11 mouse cellular contexts compared by ENCODE assay signal in the genomic region with DNA sequence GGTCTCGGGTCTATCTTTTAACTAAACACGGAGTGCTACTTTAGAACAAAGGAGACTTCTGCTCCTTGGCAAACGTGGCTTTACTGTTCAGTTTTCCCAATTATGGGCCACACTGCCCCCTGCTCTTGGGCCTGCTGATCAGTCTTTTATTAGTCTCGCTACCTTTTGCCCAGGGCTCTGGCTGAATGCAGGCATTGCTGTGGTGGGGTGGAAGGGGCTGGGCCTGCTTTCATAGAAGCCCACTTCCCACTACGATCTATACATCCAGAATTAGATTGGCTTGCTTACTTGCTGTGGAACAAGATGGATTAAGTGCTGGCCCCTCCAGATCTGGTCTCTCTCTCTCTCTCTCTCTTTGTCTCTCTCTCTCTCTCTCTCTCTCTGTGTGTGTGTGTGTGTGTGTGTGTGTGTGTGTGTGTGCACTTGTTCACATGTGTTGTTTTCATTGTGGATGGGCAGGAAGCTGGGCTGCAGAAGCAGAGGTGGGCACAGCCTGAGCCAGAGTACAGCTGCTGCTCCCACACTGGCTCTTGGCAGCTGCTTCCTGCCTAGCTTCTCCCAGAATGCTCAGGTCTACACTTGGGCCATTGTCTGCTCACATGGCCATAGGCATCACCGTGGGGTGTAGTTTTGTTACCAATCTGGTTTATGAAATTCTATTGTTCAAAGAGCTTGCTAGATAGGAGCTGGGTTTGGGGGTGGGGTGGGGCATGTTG.
DNase-seq lines count a peak whose midpoint lies in the region; ATAC-seq lines count a peak whose summit lies in the region.
"Had no signal": no experiment of that assay in that cellular context is flagged by ENCODE, and none has a peak within 500 bp of the region (broad histone marks: within the 10 kb centered on the region; RNA-seq: fewer than 3 reads in every experiment).

No protein-coding gene starts in this region.

- H3K4me2 ChIP-seq in embryonic facial prominence, embryonic 11.5 days (ENCODE audit: low read depth, low read length), result no peak overlapping the region
- H3K4me2 ChIP-seq in forebrain, embryonic 15.5 days (replicated peaks), result no peak overlapping the region
- H3K4me2 ChIP-seq in limb, embryonic 12.5 days, result no peak overlapping the region
- H3K4me2 ChIP-seq: lung, embryonic 15.5 days had no signal

- 66% methylated on average over 6 of the region's 6 CpGs for WGBS in embryonic facial prominence, embryonic 11.5 days
- 63% methylated on average over 6 of the region's 6 CpGs for WGBS in embryonic facial prominence, embryonic 10.5 days
- WGBS in forebrain, embryonic 15.5 days, result 18% methylated on average over 6 of the region's 6 CpGs
- 53% methylated on average over 6 of the region's 6 CpGs for WGBS in limb, embryonic 12.5 days

- 0 out of 2 replicates have a peak, but pooled peaks have one; percentile 59 for ATAC-seq in embryonic facial prominence, embryonic 11.5 days (replicated peaks; ENCODE audit: insufficient number of reproducible peaks, low FRiP score, low TSS enrichment, low read depth)
- peak; percentile 57; the same call in 1 of the 2 replicates for ATAC-seq in forebrain, embryonic 15.5 days (replicated peaks)
- ATAC-seq in limb, embryonic 12.5 days (ENCODE audit: insufficient number of reproducible peaks, insufficient read depth, low FRiP score, low TSS enrichment, low read depth), result no peak
- ATAC-seq: activated CD4-positive, CD25-positive, alpha-beta regulatory T cell, adult 4 months had no signal

- DNase-seq in embryonic facial prominence, embryonic 11.5 days (ENCODE audit: low spot score), result no peak
- DNase-seq in embryonic facial prominence, embryonic 10.5 days (ENCODE audit: low spot score), result no peak
- DNase-seq in thymus, adult 18-20 months, result peak; percentile 26 to 53
- DNase-seq in urinary bladder, postnatal 4 days (ENCODE audit: low spot score in 2 of 2), result no peak
- DNase-seq in heart, adult 11 months, result no peak
- DNase-seq in layer of hippocampus, postnatal 10 days (ENCODE audit: low spot score in 2 of 2), result no peak

- H3K9ac ChIP-seq in embryonic facial prominence, embryonic 11.5 days (replicated peaks; ENCODE audit: low read length), result no peak overlapping the region
- no peak overlapping the region for H3K9ac ChIP-seq in forebrain, embryonic 15.5 days (replicated peaks)
- no peak overlapping the region for H3K9ac ChIP-seq in limb, embryonic 12.5 days (replicated peaks)
- H3K9ac ChIP-seq: lung, embryonic 15.5 days had no signal

- H3K27ac ChIP-seq in embryonic facial prominence, embryonic 11.5 days (replicated peaks; ENCODE audit: low read depth, low read length), result no peak overlapping the region
- no peak overlapping the region; the same call in 1 of the 2 replicates for H3K27ac ChIP-seq in embryonic facial prominence, embryonic 10.5 days (replicated peaks)
- H3K27ac ChIP-seq in forebrain, embryonic 15.5 days (replicated peaks), result peak overlapping the region; percentile 2; the same call in 1 of the 2 replicates
- H3K27ac ChIP-seq in limb, embryonic 12.5 days, result peak overlapping the region; percentile 60
- H3K27ac ChIP-seq: heart, embryonic 10.5 days; lung, embryonic 15.5 days had no signal

- H3K9me3 ChIP-seq in embryonic facial prominence, embryonic 11.5 days (replicated peaks; ENCODE audit: control insufficient read depth, low read length), result no peaks in the 10 kb centered on the region
- H3K9me3 ChIP-seq in embryonic facial prominence, embryonic 10.5 days, result no peaks in the 10 kb centered on the region
- H3K9me3 ChIP-seq in forebrain, embryonic 15.5 days, result no peaks in the 10 kb centered on the region
- H3K9me3 ChIP-seq in limb, embryonic 12.5 days, result no peaks in the 10 kb centered on the region
- H3K9me3 ChIP-seq: heart, embryonic 10.5 days; lung, embryonic 15.5 days had no signal

- no peaks in the 10 kb centered on the region for H3K27me3 ChIP-seq in embryonic facial prominence, embryonic 11.5 days (ENCODE audit: control insufficient read depth, insufficient read depth, low read length)
- no peaks in the 10 kb centered on the region for H3K27me3 ChIP-seq in embryonic facial prominence, embryonic 10.5 days (replicated peaks; ENCODE audit: low read depth, poor library complexity, severe bottlenecking)
- H3K27me3 ChIP-seq in forebrain, embryonic 15.5 days, result no peaks in the 10 kb centered on the region
- H3K27me3 ChIP-seq in limb, embryonic 12.5 days, result no peaks in the 10 kb centered on the region
- H3K27me3 ChIP-seq: lung, embryonic 15.5 days had no signal

- no peaks in the 10 kb centered on the region for H3K36me3 ChIP-seq in embryonic facial prominence, embryonic 11.5 days (replicated peaks; ENCODE audit: control insufficient read depth, insufficient read depth, low read depth, low read length)
- no peaks in the 10 kb centered on the region for H3K36me3 ChIP-seq in embryonic facial prominence, embryonic 10.5 days (replicated peaks)
- H3K36me3 ChIP-seq in forebrain, embryonic 15.5 days, result no peaks in the 10 kb centered on the region
- no peaks in the 10 kb centered on the region for H3K36me3 ChIP-seq in limb, embryonic 12.5 days
- H3K36me3 ChIP-seq: heart, embryonic 10.5 days; lung, embryonic 15.5 days had no signal

- no peak overlapping the region for H3K4me3 ChIP-seq in embryonic facial prominence, embryonic 11.5 days (ENCODE audit: low read depth, low read length)
- H3K4me3 ChIP-seq in embryonic facial prominence, embryonic 10.5 days, result no peak overlapping the region
- H3K4me3 ChIP-seq in forebrain, embryonic 15.5 days, result no peak overlapping the region
- H3K4me3 ChIP-seq in limb, embryonic 12.5 days (replicated peaks), result no peak overlapping the region
- H3K4me3 ChIP-seq: heart, embryonic 10.5 days; lung, embryonic 15.5 days had no signal

- no peaks in the 10 kb centered on the region for H3K4me1 ChIP-seq in embryonic facial prominence, embryonic 11.5 days (ENCODE audit: control insufficient read depth, insufficient read depth, low read length)
- H3K4me1 ChIP-seq in embryonic facial prominence, embryonic 10.5 days, result peaks cover 8% of the 10 kb centered on the region; the same call in 1 of the 2 replicates
- peaks cover 8% of the 10 kb centered on the region for H3K4me1 ChIP-seq in forebrain, embryonic 15.5 days
- peaks cover 11% of the 10 kb centered on the region for H3K4me1 ChIP-seq in limb, embryonic 12.5 days (replicated peaks)
- H3K4me1 ChIP-seq: heart, embryonic 10.5 days; lung, embryonic 15.5 days had no signal

Comparison
In these comparisons a context has a peak if more than half of its experiments do, and no peak if none do; other contexts are left out.
1. DNase-seq: peak in thymus, adult 18-20 months (2 of 2); none in embryonic facial prominence, embryonic 11.5 days (single experiment), embryonic facial prominence, embryonic 10.5 days (single experiment), urinary bladder, postnatal 4 days (0 of 2), heart, adult 11 months (single experiment) and layer of hippocampus, postnatal 10 days (0 of 2).
2. H3K27ac ChIP-seq: peak in forebrain, embryonic 15.5 days (single experiment) and limb, embryonic 12.5 days (single experiment); none in embryonic facial prominence, embryonic 11.5 days (single experiment) and embryonic facial prominence, embryonic 10.5 days (single experiment).